Mouse (Mus musculus): ENCODE results near the gene Wnt1. TPM values are rescaled to one million over a fixed set of nuclear protein-coding genes. Genes with fewer than 3 reads are reported as not detected.

Gene Wnt1
- total RNA-seq, 2 experiments from 2014 or later, result not detected

DNA sequence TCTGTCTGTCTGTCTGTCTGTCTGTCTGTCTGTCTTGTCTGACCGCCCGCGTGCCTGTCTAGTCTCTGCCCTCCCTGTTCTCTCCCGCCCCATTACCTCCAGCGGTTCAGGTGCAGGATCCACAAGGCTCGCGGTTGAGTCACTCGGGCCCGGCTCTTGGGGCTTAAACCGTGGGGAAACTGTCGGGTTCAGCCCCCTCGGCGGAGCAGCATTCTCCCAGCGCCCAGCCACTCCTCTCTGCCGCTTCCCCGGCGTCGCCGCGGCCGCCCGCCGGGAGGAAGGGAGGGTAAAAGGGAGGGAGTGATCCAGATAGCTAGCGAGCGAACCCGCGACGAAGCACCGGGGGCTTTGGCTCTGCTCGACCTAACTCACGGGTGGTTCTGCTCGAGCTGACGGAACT is 11.9 kb upstream of the Wnt1 start, which contains the start of gene Wnt10b:
Gene Wnt10b, minus strand, starts transcription at position 389 of the 400 bp plus-strand sequence.
- no peak for DNase-seq (ENCODE audit: low spot score in 2 of 2)

DNA sequence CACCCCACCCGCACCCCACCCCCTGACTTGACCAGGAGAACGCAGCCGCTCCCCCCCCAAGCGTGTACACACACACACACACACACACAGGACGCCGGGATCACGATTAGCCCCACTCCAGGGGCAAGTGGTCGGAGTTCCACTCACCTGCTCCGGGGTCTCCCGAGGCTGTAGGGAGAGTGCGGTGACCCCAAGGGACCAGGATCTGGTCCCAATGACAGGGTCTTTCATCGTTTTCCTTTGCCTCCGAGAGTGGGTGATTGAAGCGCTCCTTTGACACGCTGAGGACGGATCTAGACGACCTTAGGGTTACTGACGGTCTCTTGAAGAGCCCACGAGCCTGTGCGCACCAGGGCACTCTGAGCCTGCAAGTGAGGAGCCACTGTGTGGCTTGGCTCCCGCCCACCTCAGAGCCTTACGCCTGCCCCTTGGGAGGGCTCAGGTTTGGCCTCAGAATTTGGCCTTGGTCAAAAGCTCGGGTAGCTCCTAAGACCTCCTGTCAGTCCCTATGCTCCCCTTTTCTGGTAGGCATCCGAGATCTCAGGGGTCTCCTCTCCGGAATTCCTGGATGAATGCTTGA is 11.4 kb upstream of the Wnt1 start:
- DNase-seq (ENCODE audit: low spot score in 2 of 2), result no peak

DNA sequence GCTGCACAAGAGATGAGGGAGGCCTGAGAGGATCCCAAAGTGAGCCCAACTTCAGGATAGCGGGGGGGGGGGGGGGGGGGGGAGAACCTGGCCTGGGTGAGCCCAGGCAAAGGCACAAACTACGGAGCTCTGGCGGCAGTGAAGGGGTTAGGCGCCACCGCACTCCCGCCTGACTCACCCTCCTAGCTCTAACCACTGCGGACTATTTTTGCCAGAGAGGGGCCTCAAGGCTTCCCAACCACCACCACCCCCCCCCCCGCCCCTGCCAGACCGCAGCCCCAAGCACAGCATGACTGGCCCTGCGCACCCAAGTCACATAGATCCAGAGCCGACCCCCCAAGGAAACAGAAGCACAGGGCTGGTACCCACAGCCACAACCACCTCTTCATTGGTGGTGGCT is 10.9 kb upstream of the Wnt1 start:
- DNase-seq (ENCODE audit: low spot score in 2 of 2), result no peak

DNA sequence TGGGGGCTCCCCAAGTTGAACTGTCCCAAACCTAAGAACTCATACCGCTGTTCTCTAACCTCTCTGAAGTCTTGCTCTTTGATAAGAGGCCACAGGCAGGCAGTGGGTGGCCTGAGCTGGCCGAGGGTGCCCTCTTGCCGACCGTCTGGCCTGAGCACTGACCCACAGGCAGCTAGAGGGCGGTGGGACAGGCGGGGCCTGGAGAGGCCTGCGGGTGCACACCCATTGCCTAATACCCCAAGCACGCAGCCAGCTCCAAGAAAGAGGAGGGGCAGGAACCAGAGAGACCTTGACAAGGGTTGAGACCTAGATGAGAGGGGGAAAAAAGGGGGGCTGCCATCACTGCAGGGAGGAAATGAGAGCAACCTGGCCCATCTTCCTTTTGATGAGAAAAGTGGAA is 9.6 kb upstream of the Wnt1 start:
- no peak for DNase-seq (ENCODE audit: low spot score in 2 of 2)

DNA sequence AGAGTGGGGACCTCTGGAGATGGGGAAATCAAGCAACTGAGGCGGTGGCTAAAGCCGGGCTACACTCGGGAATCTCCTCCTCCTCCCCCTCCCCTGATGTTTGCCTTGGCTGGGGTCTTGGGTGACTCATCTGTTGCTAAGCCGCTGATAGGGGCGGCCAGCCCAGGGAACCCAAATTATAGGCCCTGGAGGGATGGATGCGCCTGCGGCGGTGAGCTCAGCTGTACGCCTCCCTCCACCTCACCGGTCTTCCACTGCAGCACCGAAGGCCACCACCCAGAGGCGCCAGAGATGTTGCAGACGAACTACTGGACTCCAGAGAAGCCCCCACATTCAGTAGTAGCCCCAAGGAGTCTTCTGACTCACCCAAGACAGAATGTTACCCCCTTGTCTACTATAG is 9.1 kb upstream of the Wnt1 start:
- no peak for DNase-seq (ENCODE audit: low spot score in 2 of 2)

DNA sequence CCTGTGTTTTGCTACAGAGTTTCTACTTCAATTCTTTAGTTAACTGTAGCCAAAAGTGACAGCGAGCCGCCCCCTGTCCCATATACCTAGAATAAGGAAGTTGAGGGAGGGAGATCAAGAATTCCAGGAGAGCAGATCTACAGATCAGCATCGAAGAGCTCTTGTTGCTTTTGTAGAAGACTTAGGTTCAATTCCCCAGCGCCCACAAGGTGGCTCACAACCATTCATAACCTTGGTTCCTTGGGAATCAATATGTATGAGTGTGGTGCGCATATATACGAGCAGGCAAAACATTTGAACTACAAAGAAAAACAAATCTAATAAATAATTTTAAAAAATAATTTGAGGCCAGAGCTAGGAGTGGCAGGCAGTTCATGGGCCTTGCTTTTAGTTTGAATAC is 8.5 kb upstream of the Wnt1 start:
- DNase-seq (ENCODE audit: low spot score in 2 of 2), result no peak

DNA sequence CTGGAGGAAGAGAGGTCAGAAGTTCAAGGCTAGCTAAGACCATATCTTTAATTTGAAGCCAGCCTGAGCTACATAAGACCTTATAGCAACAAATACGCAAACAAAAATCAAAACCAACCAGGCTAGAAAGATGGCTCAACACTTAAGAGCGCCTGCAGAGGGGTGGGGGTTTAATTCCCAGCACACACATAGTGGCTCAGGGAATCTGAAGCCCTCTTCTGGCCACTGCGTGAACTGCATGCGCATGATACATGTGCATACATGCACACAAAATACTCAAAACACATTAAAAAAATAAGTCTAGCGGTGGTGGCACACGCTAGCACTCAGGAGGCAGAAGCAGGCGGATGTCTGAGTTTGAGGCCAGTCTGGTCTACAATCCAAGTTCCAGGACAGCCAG is 3.9 kb upstream of the Wnt1 start:
- no peak for DNase-seq (ENCODE audit: low spot score in 2 of 2)

DNA sequence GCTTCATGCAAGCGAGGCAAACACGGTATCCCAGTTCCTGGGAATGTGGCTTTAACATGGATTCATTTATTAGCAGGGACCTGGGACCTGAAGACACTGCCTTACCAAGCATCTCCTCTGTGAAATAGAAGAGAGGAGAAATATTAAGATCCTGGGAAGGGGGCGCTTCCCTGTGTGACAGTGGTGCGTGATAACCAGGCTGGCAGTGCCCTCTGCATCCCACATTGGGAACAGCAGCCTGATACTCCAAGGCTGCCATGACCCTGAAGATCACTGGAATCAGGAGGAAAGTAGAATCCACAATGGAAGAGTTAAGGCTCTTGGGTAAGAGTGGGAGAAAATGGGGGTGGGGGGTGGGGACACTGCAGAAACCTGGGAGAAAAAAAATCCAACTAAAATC is 1.7 kb upstream of the Wnt1 start:
- DNase-seq (ENCODE audit: low spot score in 2 of 2), result no peak

DNA sequence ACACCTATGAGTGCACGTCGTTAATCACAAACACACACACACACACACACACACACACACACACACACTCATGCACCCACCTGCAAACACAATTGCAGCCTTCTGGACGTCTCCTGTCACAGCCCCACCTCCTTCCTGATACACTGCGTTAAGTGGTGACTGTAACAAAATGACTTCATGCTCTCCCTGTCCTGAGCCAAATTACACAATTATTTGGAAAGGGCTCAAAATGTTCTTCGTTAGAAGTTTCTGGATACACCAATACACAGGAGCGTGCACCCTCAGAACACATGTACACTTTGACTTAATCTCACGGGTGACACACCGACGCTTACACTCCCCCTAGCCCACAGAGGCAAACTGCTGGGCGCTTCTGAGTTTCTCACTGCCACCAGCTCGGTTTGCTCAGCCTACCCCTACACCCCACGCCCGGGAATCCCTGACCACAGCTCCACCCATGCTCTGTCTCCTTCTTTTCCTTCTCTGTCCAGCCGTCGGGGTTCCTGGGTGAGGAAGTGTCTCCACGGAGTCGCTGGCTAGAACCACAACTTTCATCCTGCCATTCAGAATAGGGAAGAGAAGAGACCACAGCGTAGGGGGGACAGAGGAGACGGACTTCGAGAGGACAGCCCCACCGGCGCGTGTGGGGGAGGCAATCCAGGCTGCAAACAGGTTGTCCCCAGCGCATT is 541 bp upstream of the Wnt1 start:
- DNase-seq (ENCODE audit: low spot score in 2 of 2), result no peak

DNA sequence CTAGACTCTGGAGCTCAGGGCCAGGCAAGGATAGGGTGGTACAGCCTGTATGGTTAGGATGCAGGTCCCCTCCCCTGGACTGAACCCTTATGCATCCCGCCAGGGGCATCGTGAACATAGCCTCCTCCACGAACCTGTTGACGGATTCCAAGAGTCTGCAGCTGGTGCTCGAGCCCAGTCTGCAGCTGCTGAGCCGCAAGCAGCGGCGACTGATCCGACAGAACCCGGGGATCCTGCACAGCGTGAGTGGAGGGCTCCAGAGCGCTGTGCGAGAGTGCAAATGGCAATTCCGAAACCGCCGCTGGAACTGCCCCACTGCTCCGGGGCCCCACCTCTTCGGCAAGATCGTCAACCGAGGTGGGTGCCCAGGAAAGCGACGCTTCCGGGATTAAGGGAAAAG is 1.1 kb downstream of the Wnt1 start:
- DNase-seq (ENCODE audit: low spot score in 2 of 2), result no peak

DNA sequence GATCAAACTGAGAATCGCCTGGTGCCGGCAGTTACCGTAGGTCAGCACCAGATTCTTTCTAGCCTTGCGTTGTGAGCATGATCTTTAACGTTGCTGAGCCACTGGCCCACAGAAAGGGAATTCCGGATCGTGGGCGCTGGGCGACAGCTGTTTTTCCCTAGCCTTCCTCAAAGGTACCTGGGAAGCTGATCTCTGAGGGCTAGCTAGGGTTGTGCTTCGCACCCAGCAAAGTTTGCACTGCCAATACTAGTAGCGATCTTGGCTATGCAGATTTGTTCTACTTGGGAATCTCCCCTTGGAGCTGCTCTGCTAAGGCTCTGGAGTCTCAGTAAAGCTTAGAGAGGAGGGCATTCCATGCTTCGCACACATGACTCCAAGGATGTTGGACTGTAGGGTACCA is 1.6 kb downstream of the Wnt1 start:
- DNase-seq (ENCODE audit: low spot score in 2 of 2), result no peak

DNA sequence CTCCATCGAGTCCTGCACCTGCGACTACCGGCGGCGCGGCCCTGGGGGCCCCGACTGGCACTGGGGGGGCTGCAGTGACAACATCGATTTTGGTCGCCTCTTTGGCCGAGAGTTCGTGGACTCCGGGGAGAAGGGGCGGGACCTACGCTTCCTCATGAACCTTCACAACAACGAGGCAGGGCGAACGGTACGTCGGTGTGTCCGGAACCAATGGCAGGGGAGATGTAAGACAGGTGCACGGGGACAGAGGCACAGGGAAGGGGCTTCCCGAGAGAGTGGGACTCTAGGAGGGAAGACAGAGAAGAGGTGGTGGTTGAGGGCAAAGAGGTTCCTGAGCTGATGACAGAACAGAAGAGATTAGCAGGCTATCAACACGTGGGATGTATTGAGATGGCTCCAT is 2.1 kb downstream of the Wnt1 start:
- DNase-seq (ENCODE audit: low spot score in 2 of 2), result no peak

DNA sequence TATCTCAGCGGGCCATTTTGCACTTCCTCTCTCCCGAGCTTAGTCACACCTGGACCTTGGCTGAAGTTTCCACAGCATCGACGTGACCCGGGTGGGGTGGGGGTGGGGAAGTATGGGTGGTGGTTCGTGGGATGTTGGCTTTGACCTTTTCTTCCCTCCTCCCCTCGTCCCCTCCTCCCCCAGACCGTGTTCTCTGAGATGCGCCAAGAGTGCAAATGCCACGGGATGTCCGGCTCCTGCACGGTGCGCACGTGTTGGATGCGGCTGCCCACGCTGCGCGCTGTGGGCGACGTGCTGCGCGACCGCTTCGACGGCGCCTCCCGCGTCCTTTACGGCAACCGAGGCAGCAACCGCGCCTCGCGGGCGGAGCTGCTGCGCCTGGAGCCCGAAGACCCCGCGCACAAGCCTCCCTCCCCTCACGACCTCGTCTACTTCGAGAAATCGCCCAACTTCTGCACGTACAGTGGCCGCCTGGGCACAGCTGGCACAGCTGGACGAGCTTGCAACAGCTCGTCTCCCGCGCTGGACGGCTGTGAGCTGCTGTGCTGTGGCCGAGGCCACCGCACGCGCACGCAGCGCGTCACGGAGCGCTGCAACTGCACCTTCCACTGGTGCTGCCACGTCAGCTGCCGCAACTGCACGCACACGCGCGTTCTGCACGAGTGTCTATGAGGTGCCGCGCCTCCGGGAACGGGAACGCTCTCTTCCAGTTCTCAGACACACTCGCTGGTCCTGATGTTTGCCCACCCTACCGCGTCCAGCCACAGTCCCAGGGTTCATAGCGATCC is 2.8 kb downstream of the Wnt1 start:
- DNase-seq (ENCODE audit: low spot score in 2 of 2), result no peak

DNA sequence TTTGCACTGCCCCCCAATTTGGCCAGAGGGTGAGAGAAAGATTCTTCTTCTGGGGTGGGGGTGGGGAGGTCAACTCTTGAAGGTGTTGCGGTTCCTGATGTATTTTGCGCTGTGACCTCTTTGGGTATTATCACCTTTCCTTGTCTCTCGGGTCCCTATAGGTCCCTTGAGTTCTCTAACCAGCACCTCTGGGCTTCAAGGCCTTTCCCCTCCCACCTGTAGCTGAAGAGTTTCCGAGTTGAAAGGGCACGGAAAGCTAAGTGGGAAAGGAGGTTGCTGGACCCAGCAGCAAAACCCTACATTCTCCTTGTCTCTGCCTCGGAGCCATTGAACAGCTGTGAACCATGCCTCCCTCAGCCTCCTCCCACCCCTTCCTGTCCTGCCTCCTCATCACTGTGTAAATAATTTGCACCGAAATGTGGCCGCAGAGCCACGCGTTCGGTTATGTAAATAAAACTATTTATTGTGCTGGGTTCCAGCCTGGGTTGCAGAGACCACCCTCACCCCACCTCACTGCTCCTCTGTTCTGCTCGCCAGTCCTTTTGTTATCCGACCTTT is 3.6 kb downstream of the Wnt1 start:
- no peak for DNase-seq (ENCODE audit: low spot score in 2 of 2)

DNA sequence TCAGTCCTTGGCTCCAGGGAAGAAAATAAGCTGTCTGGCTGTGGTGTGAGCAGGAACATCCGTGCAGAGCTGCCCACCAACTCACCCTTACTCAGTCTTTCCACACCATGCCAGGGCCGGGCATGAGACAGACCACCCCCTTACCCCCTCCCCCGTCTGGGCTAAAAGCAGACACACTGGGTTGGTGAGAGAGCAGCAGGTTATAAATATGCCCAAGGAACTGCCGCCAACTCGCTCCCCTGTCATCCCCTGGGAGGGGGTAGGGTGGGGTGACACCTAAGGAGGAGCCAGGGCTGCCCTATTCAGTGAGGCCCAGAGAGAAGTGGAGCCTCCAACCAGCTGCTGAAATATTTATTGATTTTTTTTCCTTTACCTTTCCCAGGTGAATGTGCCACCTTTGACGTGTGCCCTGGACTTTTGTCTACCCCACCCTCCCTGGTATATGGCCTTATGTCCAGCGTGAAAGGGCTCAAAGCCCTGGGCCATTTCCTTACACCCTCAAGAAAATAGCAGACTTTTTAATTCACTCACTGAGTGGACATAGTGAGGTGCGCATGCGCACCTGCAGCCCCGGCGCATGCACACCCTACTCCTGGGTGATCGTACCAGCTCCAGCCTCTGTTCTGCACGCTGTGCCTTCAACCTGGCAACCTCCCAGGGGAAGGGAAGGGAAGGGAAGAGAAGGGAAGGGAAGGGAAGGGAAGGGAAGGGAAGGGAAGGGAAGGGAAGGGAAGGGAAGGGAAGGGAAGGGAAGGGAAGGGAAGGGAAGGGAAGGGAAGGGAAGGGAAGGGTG is 7.3 kb downstream of the Wnt1 start:
- DNase-seq (ENCODE audit: low spot score in 2 of 2), result no peak

DNA sequence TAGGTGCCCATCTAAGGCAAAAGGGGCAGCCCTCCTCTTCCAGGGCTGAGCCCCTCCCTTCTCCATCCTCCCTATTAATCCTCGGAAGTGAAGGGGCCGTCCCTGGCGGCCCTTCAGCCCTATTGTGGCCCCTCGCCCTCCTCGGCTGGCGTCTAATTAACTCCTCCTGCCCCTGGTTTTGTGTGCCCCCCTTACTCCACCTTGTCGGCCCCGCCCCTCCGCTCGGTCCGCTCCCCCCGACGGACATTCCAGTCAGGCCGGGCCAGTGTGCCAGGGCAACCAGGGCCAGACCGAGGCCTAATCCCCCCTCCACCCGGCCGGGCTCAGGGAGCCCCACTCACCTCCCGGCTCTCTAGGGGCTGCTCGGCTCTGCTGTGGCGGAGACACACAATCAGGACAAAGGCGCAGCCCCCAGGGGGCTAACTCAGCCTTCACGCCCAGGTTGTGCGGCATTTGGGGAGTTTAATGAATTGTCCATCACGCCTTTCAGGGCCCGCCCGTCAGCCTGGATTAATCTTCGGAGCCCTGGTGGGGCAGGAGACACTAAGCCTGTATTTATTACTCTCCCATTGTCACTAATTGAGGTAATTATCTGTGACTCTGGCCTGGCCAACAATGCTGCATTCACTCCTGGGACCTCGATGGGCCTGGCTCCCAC is 8.3 kb downstream of the Wnt1 start:
- DNase-seq (ENCODE audit: low spot score in 2 of 2), result no peak

DNA sequence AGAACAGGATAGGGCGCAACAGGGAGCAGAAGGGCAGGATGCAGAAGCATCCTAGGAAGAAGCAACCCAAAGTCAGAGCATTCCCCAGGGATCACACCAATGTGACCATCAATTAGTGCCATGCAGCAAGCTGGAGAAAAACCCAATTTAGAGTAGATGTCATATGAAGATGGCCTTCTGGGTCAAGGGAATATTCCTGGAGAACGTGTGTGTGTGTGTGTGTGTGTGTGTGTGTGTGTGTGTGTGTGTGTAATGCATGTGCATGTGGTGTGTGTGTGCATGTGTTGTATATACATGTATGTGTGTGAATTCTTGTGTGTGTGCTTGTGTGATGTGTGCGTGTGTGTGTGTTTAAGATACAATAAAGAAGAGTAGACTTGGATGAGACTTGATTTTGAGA is 9.2 kb downstream of the Wnt1 start:
- DNase-seq (ENCODE audit: low spot score in 2 of 2), result no peak

DNA sequence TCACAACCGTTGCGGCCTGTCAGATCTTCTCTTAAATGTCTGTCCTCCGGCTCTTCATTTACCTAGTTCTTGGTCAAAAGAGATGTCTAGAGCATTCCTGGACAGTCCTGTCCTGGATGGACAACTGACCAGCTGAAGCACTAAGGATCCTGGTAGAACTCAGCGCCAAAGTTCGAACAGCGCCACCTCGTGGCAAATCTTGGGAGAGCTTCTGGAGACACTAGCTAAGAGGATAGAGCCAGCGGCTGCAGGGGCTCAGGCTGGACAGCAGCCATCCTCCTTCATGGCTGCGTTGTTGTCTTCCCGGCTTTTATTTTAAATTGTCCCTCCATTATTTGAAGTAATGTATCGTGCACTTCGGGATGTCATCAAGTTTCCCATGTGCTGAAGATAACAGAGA is 9.7 kb downstream of the Wnt1 start:
- peak; percentile 68 to 74 for DNase-seq (ENCODE audit: low spot score in 2 of 2)

DNA sequence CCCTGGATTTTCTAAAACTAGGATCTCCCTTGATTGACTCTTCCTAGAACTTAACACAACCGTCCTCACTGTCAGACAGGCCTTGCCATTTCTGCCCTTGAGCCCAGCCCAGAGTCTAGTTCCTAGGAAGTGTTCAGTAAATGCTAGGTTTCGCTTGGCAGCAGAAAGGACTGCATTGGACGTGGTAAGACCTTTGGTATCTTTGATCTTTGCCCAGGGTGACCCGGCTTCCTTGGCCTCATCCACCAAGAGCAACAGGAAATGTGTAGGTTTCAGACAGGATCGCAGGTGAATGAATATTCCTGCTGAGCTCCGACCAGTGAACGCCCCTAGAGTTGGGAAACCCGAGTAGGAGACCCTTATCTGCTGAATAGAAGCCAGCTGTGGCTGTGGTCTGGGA is 13.3 kb downstream of the Wnt1 start:
- DNase-seq (ENCODE audit: low spot score in 2 of 2), result no peak

DNA sequence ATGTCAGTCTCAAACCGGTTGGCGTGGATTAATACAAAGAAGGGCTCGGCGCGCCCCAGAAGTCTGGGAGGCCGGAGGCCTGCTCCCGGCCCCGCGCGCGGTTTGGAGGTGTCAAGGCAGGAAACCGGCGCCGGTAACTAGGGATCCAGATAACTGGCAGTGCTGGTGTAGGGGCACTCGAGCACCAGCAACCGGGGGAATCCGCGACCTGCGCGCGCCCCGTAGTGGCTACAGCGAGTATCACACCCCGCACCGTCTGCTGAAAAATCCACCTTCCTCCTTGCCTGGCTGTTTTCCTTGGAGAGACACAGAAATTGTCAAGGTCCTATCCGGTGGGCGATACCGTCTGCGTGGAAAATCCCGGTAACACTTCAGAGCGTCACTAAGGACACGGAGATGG is 14.4 kb downstream of the Wnt1 start:
- DNase-seq (ENCODE audit: low spot score in 2 of 2), result peak; percentile 90

Measured in layer of hippocampus, postnatal 14 days (tissue).